Mouse (Mus musculus) granulocyte monocyte progenitor cell, adult 5-6 weeks (primary cell): ENCODE measurements around the gene Kbtbd4. TPM values are rescaled to one million over a fixed set of nuclear protein-coding genes. Genes with fewer than 3 reads are reported as not detected.

Experiments
- ATAC-seq: replicated peaks from 2 replicates; pipeline ENCODE4 v1.8.0; 2016; ENCODE audit warnings: mild to moderate bottlenecking, moderate TSS enrichment, inconsistent platforms; ENCODE audit not compliant: poor library complexity, severe bottlenecking
- total RNA-seq, 2 experiments: library from RNA; stranded (forward) in 1 of 2; stranded (reverse) in 1 of 2; fragments of 200-712, 200-1000 nt in 1 of 2; fragments of >200 nt in 1 of 2; fragmentation: Nextera tagmentation in 1 of 2; gene quantifications; 2 replicates each; pipeline ENCODE4 v1.2.3; 2014 to 2017

Kbtbd4 gene
- total RNA-seq, 2 experiments from 2014 or later, result 14.4 to 26.1 TPM

- no peak; the same call in 1 of the 2 replicates for ATAC-seq
These were observed 46.1 kb downstream of the Kbtbd4 start for GRCm38 (mm10) chr2:90950582-90951194.

GRCm38 (mm10) chr2:90953461-90953860 is 48.9 kb downstream of the Kbtbd4 start:
- no peak for ATAC-seq

- ATAC-seq, result no peak
These were observed 51.5 kb downstream of the Kbtbd4 start for GRCm38 (mm10) chr2:90956053-90956452.

- ATAC-seq, result no peak
These were observed 54.3 kb downstream of the Kbtbd4 start for GRCm38 (mm10) chr2:90958856-90959255.

GRCm38 (mm10) chr2:90960012-90960411 is 55.5 kb downstream of the Kbtbd4 start:
- ATAC-seq, result no peak

Other genes starting within 250 kb of the Kbtbd4 start
- gene Nup160, start 227.5 kb upstream of the Kbtbd4 start, total RNA-seq (2014; fragmentation: Nextera tagmentation), result 54.1 and 69.9 TPM in 2 replicates
- 47.4 and 53.9 TPM in 2 replicates for gene Nup160, start 227.5 kb upstream of the Kbtbd4 start, total RNA-seq (2017)
- 96.3 and 133 TPM in 2 replicates for gene Fnbp4, start 159.4 kb upstream of the Kbtbd4 start, total RNA-seq (2014; fragmentation: Nextera tagmentation)
- gene Fnbp4, start 159.4 kb upstream of the Kbtbd4 start, total RNA-seq (2017), result 139 and 141 TPM in 2 replicates
- not detected in 2 replicates for gene Agbl2, start 122.0 kb upstream of the Kbtbd4 start, total RNA-seq (2014; fragmentation: Nextera tagmentation)
- gene Agbl2, start 122.0 kb upstream of the Kbtbd4 start, total RNA-seq (2017), result not detected in 2 replicates
- 152 and 169 TPM in 2 replicates for gene Mtch2, start 57.6 kb upstream of the Kbtbd4 start, total RNA-seq (2014; fragmentation: Nextera tagmentation)
- 206 and 241 TPM in 2 replicates for gene Mtch2, start 57.6 kb upstream of the Kbtbd4 start, total RNA-seq (2017)
- not detected in 2 replicates for gene C1qtnf4, start 18.9 kb upstream of the Kbtbd4 start, total RNA-seq (2014; fragmentation: Nextera tagmentation)
- gene C1qtnf4, start 18.9 kb upstream of the Kbtbd4 start, total RNA-seq (2017), result not detected in 2 replicates
- 159 TPM in 2 replicates for gene Ndufs3, start 87 bp downstream of the Kbtbd4 start, total RNA-seq (2014; fragmentation: Nextera tagmentation)
- 93.2 and 128 TPM in 2 replicates for gene Ndufs3, start 87 bp downstream of the Kbtbd4 start, total RNA-seq (2017)
- 42.2 and 46.0 TPM in 2 replicates for gene Celf1, start 35.6 kb downstream of the Kbtbd4 start, total RNA-seq (2014; fragmentation: Nextera tagmentation)
- 25.2 and 26.5 TPM in 2 replicates for gene Celf1, start 35.6 kb downstream of the Kbtbd4 start, total RNA-seq (2017)
- 1.5 and 8.2 TPM in 2 replicates for gene Rapsn, start 130.9 kb downstream of the Kbtbd4 start, total RNA-seq (2014; fragmentation: Nextera tagmentation)
- 0.39 TPM in 1 of 2 replicates, not detected in the other for gene Rapsn, start 130.9 kb downstream of the Kbtbd4 start, total RNA-seq (2017)
- gene Psmc3, start 149.3 kb downstream of the Kbtbd4 start, total RNA-seq (2014; fragmentation: Nextera tagmentation), result 155 and 159 TPM in 2 replicates
- gene Psmc3, start 149.3 kb downstream of the Kbtbd4 start, total RNA-seq (2017), result 282 TPM in 2 replicates
- 10.0 and 35.1 TPM in 2 replicates for gene Slc39a13, start 165.7 kb downstream of the Kbtbd4 start, total RNA-seq (2014; fragmentation: Nextera tagmentation)
- 4.8 and 9.4 TPM in 2 replicates for gene Slc39a13, start 165.7 kb downstream of the Kbtbd4 start, total RNA-seq (2017)
- gene Spi1, start 177.7 kb downstream of the Kbtbd4 start, total RNA-seq (2014; fragmentation: Nextera tagmentation), result 208 and 244 TPM in 2 replicates
- gene Spi1, start 177.7 kb downstream of the Kbtbd4 start, total RNA-seq (2017), result 114 and 139 TPM in 2 replicates
- gene Mybpc3, start 213.4 kb downstream of the Kbtbd4 start, total RNA-seq (2014; fragmentation: Nextera tagmentation), result 1.5 TPM in 1 of 2 replicates, not detected in the other
- gene Mybpc3, start 213.4 kb downstream of the Kbtbd4 start, total RNA-seq (2017), result 0.62 TPM in 1 of 2 replicates, not detected in the other